Comparison of ENCODE assay signal across 12 mouse cellular contexts in genomic region chr17:47531387-47531818, GRCm38 (mm10). TPM values are rescaled to one million over a fixed set of nuclear protein-coding genes. Genes with fewer than 3 reads are reported as not detected.
DNase-seq lines count a peak whose midpoint lies in the region; ATAC-seq and TF ChIP-seq lines count a peak whose summit lies in the region.
"Had no signal": no experiment of that assay in that cellular context is flagged by ENCODE, and none has a peak within 500 bp of the region (broad histone marks: within the 10 kb centered on the region; RNA-seq: fewer than 3 reads in every experiment).

No protein-coding gene starts in this region.

- H3K4me1 ChIP-seq in heart, embryonic 11.5 days (ENCODE audit: control insufficient read depth, insufficient read depth, low read length) = peaks cover 30% of the 10 kb centered on the region
- H3K4me1 ChIP-seq in liver, embryonic 14.5 days (replicated peaks; ENCODE audit: control insufficient read depth in 2 of 2, insufficient read depth in 2 of 2, low read length in 1 of 2) = peaks cover 72 to 74% of the 10 kb centered on the region in 2 experiments

- intact Hi-C loops in heart, postnatal 25 days (cut with DNase I) = no loop called here

- 63% methylated on average over 10 of the region's 10 CpGs for WGBS in heart, embryonic 11.5 days (ENCODE audit: insufficient replicate concordance)
- 55% methylated on average over 10 of the region's 10 CpGs for WGBS in liver, embryonic 14.5 days (ENCODE audit: insufficient replicate concordance)

- TF ChIP-seq CTCF in liver, embryonic 14.5 days (IDR thresholded peaks at IDR 0.05; ENCODE audit: low read depth) = no peak

- no peaks in the 10 kb centered on the region for H3K9me3 ChIP-seq in heart, embryonic 11.5 days (replicated peaks; ENCODE audit: control insufficient read depth, low read length)
- H3K9me3 ChIP-seq in liver, embryonic 14.5 days (ENCODE audit: control insufficient read depth, low read length) = no peaks in the 10 kb centered on the region
- H3K9me3 ChIP-seq: megakaryocyte, embryonic 14.5 days; neural tube, embryonic 13.5 days had no signal

- TF ChIP-seq EP300 in liver, embryonic 14.5 days (IDR thresholded peaks at IDR 0.05; ENCODE audit: low read depth) = no peak

- H3K27ac ChIP-seq in heart, embryonic 11.5 days (ENCODE audit: low read depth, low read length) = peak overlapping the region; percentile 46; the same call in 1 of the 2 replicates
- H3K27ac ChIP-seq in liver, embryonic 14.5 days = peak overlapping the region; percentile 87
- H3K27ac ChIP-seq: neural tube, embryonic 13.5 days had no signal

- H3K4me2 ChIP-seq in heart, embryonic 11.5 days = peak overlapping the region; percentile 19; the same call in 1 of the 2 replicates
- peak overlapping the region; percentile 57; the same call in 1 of the 2 replicates for H3K4me2 ChIP-seq in liver, embryonic 14.5 days (ENCODE audit: low read depth)
- H3K4me2 ChIP-seq: neural tube, embryonic 13.5 days had no signal

- DNase-seq in heart, postnatal 25 days (ENCODE audit: low spot score) = no peak
- no peak for DNase-seq in liver, embryonic 14.5 days (ENCODE audit: low read depth in 3 of 3, low spot score in 3 of 3)
- peak; percentile 91 for DNase-seq in thymus, postnatal 14 days
- DNase-seq in urinary bladder, postnatal 10 days (ENCODE audit: low spot score) = no peak
- DNase-seq in frontal cortex, postnatal 10 days (ENCODE audit: low spot score in 2 of 2) = no peak
- DNase-seq in lung, postnatal 10 days = no peak
- DNase-seq: gastrocnemius, postnatal 10 days; left cerebral cortex, postnatal 4 days had no signal

- no peaks in the 10 kb centered on the region for H3K36me3 ChIP-seq in heart, embryonic 11.5 days (ENCODE audit: control insufficient read depth, insufficient read depth, low read length)
- H3K36me3 ChIP-seq in liver, embryonic 14.5 days (replicated peaks; ENCODE audit: control insufficient read depth, insufficient read depth, low read depth) = no peaks in the 10 kb centered on the region
- H3K36me3 ChIP-seq: neural tube, embryonic 13.5 days had no signal

- H3K4me3 ChIP-seq in heart, embryonic 11.5 days (ENCODE audit: low read depth, low read length) = no peak overlapping the region
- no peak overlapping the region for H3K4me3 ChIP-seq in liver, embryonic 14.5 days (ENCODE audit: insufficient read depth in 1 of 2, low read depth in 2 of 2, low read length in 2 of 2)
- H3K4me3 ChIP-seq: megakaryocyte, embryonic 14.5 days; neural tube, embryonic 13.5 days had no signal

- H3K27me3 ChIP-seq in heart, embryonic 11.5 days (ENCODE audit: control insufficient read depth, insufficient read depth, low read length) = no peaks in the 10 kb centered on the region
- no peaks in the 10 kb centered on the region for H3K27me3 ChIP-seq in liver, embryonic 14.5 days (ENCODE audit: control insufficient read depth, insufficient read depth, low read length)
- H3K27me3 ChIP-seq: megakaryocyte, embryonic 14.5 days; neural tube, embryonic 13.5 days had no signal

- no peak for ATAC-seq in heart, embryonic 11.5 days (replicated peaks; ENCODE audit: insufficient number of reproducible peaks, low FRiP score, low TSS enrichment)
- ATAC-seq in activated CD4-positive, CD25-positive, alpha-beta regulatory T cell, adult 4 months = peak; percentile 83
- ATAC-seq in liver, embryonic 14.5 days (ENCODE audit: insufficient read depth) = no peak

- H3K9ac ChIP-seq in heart, embryonic 11.5 days (ENCODE audit: low read depth, low read length) = peak overlapping the region; percentile 39; the same call in 1 of the 2 replicates
- peak overlapping the region; percentile 18 for H3K9ac ChIP-seq in liver, embryonic 14.5 days (replicated peaks)
- H3K9ac ChIP-seq: neural tube, embryonic 13.5 days had no signal

RNA-seq across cellular contexts. Expression of gene Ccnd3, which starts 26.6 kb away (rescaled TPM):
- polyA plus RNA-seq in heart, embryonic 11.5 days (2014; fragmentation: Nextera tagmentation; extraction: Ambion mirVana) = 559 and 565 TPM in 2 replicates
- total RNA-seq in heart, postnatal 25 days (2021) = 10 to 100 TPM; 75.6 to 87.9 TPM
- 100 to 1,000 TPM; 133 to 141 TPM for polyA plus RNA-seq in activated CD4-positive, CD25-positive, alpha-beta regulatory T cell, adult 4 months (2017; shearing (Covaris generic))
- polyA plus RNA-seq in liver, embryonic 14.5 days (2012; rRNA removed) = 195 and 227 TPM in 2 replicates
- polyA plus RNA-seq in liver, embryonic 14.5 days (2014; fragmentation: Nextera tagmentation; extraction: Ambion mirVana) = 379 and 451 TPM in 2 replicates

RNA-seq across cellular contexts. Expression of gene Taf8, which starts 29.3 kb away (rescaled TPM):
- 15.9 and 18.3 TPM in 2 replicates for polyA plus RNA-seq in heart, embryonic 11.5 days (2014; fragmentation: Nextera tagmentation; extraction: Ambion mirVana)
- total RNA-seq in heart, postnatal 25 days (2021) = 10 to 100 TPM in 1 of 2 experiments, 1 to 10 TPM in 1; 10.0 to 11.4 TPM
- polyA plus RNA-seq in activated CD4-positive, CD25-positive, alpha-beta regulatory T cell, adult 4 months (2017; shearing (Covaris generic)) = 10 to 100 TPM; 51.5 to 61.3 TPM
- 13.8 and 15.5 TPM in 2 replicates for polyA plus RNA-seq in liver, embryonic 14.5 days (2012; rRNA removed)
- 10.4 and 11.8 TPM in 2 replicates for polyA plus RNA-seq in liver, embryonic 14.5 days (2014; fragmentation: Nextera tagmentation; extraction: Ambion mirVana)
